Mouse (Mus musculus) hindbrain, embryonic 16.5 days (tissue): ENCODE data around the gene Mapk12. TPM values are rescaled to one million over a fixed set of nuclear protein-coding genes. Genes with fewer than 3 reads are reported as not detected.

Source experiments
- ATAC-seq: fragments of 200-750 bp; cut with Nextera tagmentation; 2 replicates; pipeline ENCODE4 v1.8.0; 2017; ENCODE audit warnings: moderate TSS enrichment, moderate library complexity
- H3K27ac ChIP-seq: fragments of 300-500 bp; sonication (generic); 2 replicates; pipeline ENCODE4 v1.5.1; 2014; ENCODE audit warnings: low read depth, mild to moderate bottlenecking, control low read depth, low read length, moderate library complexity
- H3K27me3 ChIP-seq: fragments of 300-500 bp; sonication (generic); replicated peaks from 2 replicates; pipeline ENCODE4 v1.6.1; 2014; ENCODE audit warnings: low read length; ENCODE audit not compliant: control insufficient read depth, insufficient read depth
- H3K36me3 ChIP-seq: fragments of 300-500 bp; sonication (generic); 2 replicates; pipeline ENCODE4 v1.6.1; 2014; ENCODE audit warnings: mild to moderate bottlenecking, low read length, moderate library complexity, mixed read lengths; ENCODE audit not compliant: control insufficient read depth, insufficient read depth
- H3K4me1 ChIP-seq: fragments of 300-500 bp; sonication (generic); 2 replicates; pipeline ENCODE4 v1.6.1; 2014; ENCODE audit warnings: low read depth, low read length; ENCODE audit not compliant: control insufficient read depth, insufficient read depth
- H3K4me2 ChIP-seq: fragments of 300-500 bp; sonication (generic); 2 replicates; pipeline ENCODE4 v1.6.1; 2014; ENCODE audit warnings: mild to moderate bottlenecking, low read length, control low read depth, moderate library complexity
- H3K4me3 ChIP-seq: fragments of 300-500 bp; sonication (generic); 2 replicates; pipeline ENCODE4 v1.5.1; 2014; ENCODE audit warnings: mild to moderate bottlenecking, low read length, control low read depth, moderate library complexity
- H3K9ac ChIP-seq: fragments of 300-500 bp; sonication (generic); 2 replicates; pipeline ENCODE4 v1.6.1; 2014; ENCODE audit warnings: low read depth, mild to moderate bottlenecking, control low read depth, low read length, moderate library complexity
- H3K9me3 ChIP-seq: fragments of 300-500 bp; sonication (generic); 2 replicates; pipeline ENCODE4 v1.6.1; 2014; ENCODE audit warnings: mild to moderate bottlenecking, low read length, moderate library complexity; ENCODE audit not compliant: control insufficient read depth
- WGBS: fragments of 180-500 bp; shearing (Covaris S2); extraction: QIAGEN DNeasy Blood & Tissue Kit; methylation state at CpG from one replicate; pipeline ENCODE4 v1.1.7; 2014; 5-methylcytosine and 5-hydroxymethylcytosine counted together
- polyA plus RNA-seq: library from polyadenylated mRNA; unstranded; fragments of >200 nt; fragmentation: Nextera tagmentation; extraction: Ambion mirVana; gene quantifications from 2 replicates; pipeline ENCODE4 v1.2.1, GENCODE M21; 2015

Mapk12 gene
- 4.1 and 4.4 TPM in 2 replicates for polyA plus RNA-seq

- peak; percentile 52 for ATAC-seq
- peaks cover 5% of the 10 kb centered on the region; the same call in 1 of the 2 replicates for H3K27me3 ChIP-seq
- peak within 1 kb of the TSS; percentile 48 for H3K4me3 ChIP-seq
- peaks cover 13% of the 10 kb centered on the region for H3K4me1 ChIP-seq
- H3K36me3 ChIP-seq, result peaks cover 3% of the 10 kb centered on the region
- no peak within 1 kb of the TSS for H3K27ac ChIP-seq
- peak within 1 kb of the TSS; percentile 85 for H3K4me2 ChIP-seq
- H3K9ac ChIP-seq, result peak within 1 kb of the TSS; percentile 61
- under 1% methylated on average over 21 of the region's 21 CpGs for WGBS
- no peaks in the 10 kb centered on the region for H3K9me3 ChIP-seq
Measured at GRCm38 (mm10) chr15:89140659-89141252, at the start of gene Mapk12. Gene Mapk12, minus strand, starts transcription at chr15:89140703.

GRCm38 (mm10) chr15:89184937-89185227 is 44.4 kb upstream of the Mapk12 start:
- no peak for ATAC-seq
- Histone ChIP-seq H3K36me3 (peaks cover 14% of the 10 kb centered on the region; the same call in 1 of the 2 replicates), H3K27me3 (no peaks in the 10 kb centered on the region), H3K4me1 (peaks cover 11% of the 10 kb centered on the region), H3K27ac (peak overlapping the region; percentile 3; the same call in 1 of the 2 replicates), H3K9me3 (no peaks in the 10 kb centered on the region), H3K4me2 (no peak overlapping the region), H3K4me3 (no peak overlapping the region), H3K9ac (no peak overlapping the region)
- 70% methylated on average over 5 of the region's 5 CpGs for WGBS

- no peaks in the 10 kb centered on the region for H3K9me3 ChIP-seq
- H3K27me3 ChIP-seq, result no peaks in the 10 kb centered on the region
- no peak overlapping the region for H3K4me2 ChIP-seq
- H3K27ac ChIP-seq, result peak overlapping the region; percentile 25
- no peak overlapping the region for H3K4me3 ChIP-seq
- ATAC-seq, result no peak
- 32% methylated on average over 5 of the region's 5 CpGs for WGBS
- peaks cover 13% of the 10 kb centered on the region for H3K4me1 ChIP-seq
- H3K36me3 ChIP-seq, result peaks cover 12% of the 10 kb centered on the region; the same call in 1 of the 2 replicates
- no peak overlapping the region for H3K9ac ChIP-seq
Measured at GRCm38 (mm10) chr15:89184141-89184936, 43.8 kb upstream of the Mapk12 start.

DNA sequence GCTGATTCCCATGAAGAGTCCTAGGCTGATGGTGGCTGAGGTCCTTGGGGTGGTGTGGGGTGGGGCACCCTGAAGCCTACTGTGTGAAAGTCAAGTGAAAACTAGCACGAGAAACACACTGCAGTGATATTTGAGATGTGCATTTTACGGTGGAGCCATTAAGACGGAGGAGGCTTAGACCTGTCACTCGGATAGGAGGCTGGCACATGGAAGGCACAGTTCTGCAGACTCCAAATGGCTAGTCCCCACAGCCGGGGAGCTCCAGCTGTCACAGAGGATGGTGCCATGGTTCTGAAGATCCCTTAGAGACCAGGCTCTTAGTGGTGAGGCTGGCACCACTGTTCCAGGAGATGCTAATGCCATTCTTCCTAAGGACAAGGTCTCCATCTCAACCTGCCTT is 42.3 kb upstream of the Mapk12 start:
- peak overlapping the region; percentile 13 for H3K27ac ChIP-seq

DNA sequence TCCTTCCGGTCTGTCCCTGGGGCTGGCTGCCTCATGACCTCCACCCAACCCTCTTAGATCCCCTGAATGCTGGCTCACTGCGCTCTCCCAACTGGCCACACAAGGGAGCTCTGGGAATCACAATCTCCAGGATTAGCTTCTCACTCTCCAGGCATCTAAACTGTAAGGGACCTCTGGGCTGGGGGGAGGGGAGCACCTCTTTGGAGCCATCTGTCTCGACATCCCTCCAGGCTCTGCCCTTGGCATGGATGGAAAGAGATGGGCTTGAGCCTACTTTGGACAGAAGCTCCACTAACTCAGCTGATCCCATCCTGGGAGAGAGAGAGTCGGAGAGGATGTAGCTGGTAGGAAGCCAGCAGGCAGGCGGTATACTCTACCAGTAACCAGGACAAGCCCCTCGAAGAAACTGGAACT is 41.8 kb upstream of the Mapk12 start:
- Histone ChIP-seq H3K4me2 (no peak overlapping the region), H3K27me3 (no peaks in the 10 kb centered on the region), H3K9me3 (no peaks in the 10 kb centered on the region), H3K4me3 (no peak overlapping the region), H3K27ac (peak overlapping the region; percentile 6), H3K9ac (no peak overlapping the region), H3K36me3 (peaks cover 5% of the 10 kb centered on the region; the same call in 1 of the 2 replicates), H3K4me1 (peaks cover 33% of the 10 kb centered on the region)
- WGBS, result 40% methylated on average over 6 of the region's 6 CpGs
- ATAC-seq, result no peak

More for the DNA sequence above, 42.3 kb upstream of the Mapk12 start:
- Histone ChIP-seq H3K9ac (no peak overlapping the region), H3K4me3 (no peak overlapping the region), H3K4me1 (peaks cover 27% of the 10 kb centered on the region), H3K9me3 (no peaks in the 10 kb centered on the region), H3K27me3 (no peaks in the 10 kb centered on the region), H3K36me3 (peaks cover 6% of the 10 kb centered on the region; the same call in 1 of the 2 replicates), H3K4me2 (no peak overlapping the region)
- no peak for ATAC-seq
- 66% methylated on average over 5 of the region's 5 CpGs for WGBS

- Histone ChIP-seq H3K4me2 (peak overlapping the region; percentile 92), H3K4me3 (no peak overlapping the region), H3K27ac (peak overlapping the region; percentile 36; the same call in 1 of the 2 replicates), H3K4me1 (peaks cover 39% of the 10 kb centered on the region), H3K9me3 (no peaks in the 10 kb centered on the region), H3K36me3 (peaks cover 5% of the 10 kb centered on the region; the same call in 1 of the 2 replicates), H3K9ac (no peak overlapping the region), H3K27me3 (no peaks in the 10 kb centered on the region)
- ATAC-seq, result no peak
- 79% methylated on average over 10 of the region's 10 CpGs for WGBS
Measured at GRCm38 (mm10) chr15:89181561-89182270, 41.2 kb upstream of the Mapk12 start.

DNA sequence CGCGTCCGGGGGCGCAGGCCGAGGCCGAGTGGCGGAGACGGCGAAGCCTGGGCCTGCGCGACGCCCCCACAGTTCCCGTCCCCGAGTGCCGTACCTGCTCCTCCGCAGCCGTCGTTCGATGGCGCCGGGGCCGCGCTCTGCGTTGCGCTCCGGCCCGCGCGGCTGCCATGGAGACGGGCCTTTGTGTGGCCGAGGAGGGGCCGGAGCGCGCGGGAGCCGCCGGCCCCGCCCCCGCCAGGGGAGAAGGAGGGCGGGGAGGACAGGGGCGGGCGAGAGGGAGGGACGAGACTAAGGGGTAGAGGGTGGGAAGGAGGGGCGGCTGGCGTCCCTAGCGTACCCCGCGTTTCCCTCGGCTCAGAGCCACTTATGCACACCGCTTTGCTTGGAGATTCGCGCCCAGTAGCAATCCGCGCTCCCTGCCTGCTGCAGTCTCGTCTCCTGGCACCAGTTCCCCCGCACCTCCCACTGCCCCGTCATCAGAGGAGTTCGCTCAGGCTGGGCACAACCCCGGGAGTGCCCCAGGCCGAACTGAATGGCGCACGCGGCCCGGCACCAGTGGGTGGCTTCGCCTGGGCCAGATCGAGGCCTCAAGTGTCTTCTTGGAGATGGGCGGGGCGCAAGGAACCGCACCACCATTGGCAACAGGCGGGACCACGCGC is 40.2 kb upstream of the Mapk12 start, which contains the start of gene Plxnb2:
Gene Plxnb2, minus strand, starts transcription at position 218 of the 659 bp plus-strand sequence.
- Histone ChIP-seq H3K27me3 (no peaks in the 10 kb centered on the region), H3K9me3 (no peaks in the 10 kb centered on the region), H3K4me3 (peak within 1 kb of the TSS; percentile 85), H3K27ac (peak within 1 kb of the TSS; percentile 95), H3K9ac (peak within 1 kb of the TSS; percentile 94), H3K4me2 (peak within 1 kb of the TSS; percentile 92), H3K4me1 (peaks cover 46% of the 10 kb centered on the region), H3K36me3 (no peaks in the 10 kb centered on the region)
- under 1% methylated on average over 57 of the region's 72 CpGs for WGBS
- peak; percentile 85 for ATAC-seq

- Histone ChIP-seq H3K36me3 (no peaks in the 10 kb centered on the region), H3K4me1 (peaks cover 50% of the 10 kb centered on the region), H3K27ac (peak overlapping the region; percentile 95), H3K4me3 (peak overlapping the region; percentile 85), H3K27me3 (no peaks in the 10 kb centered on the region), H3K4me2 (peak overlapping the region; percentile 92), H3K9me3 (no peaks in the 10 kb centered on the region), H3K9ac (peak overlapping the region; percentile 94)
- WGBS, result under 1% methylated on average over 26 of the region's 26 CpGs
- no peak for ATAC-seq
Measured at GRCm38 (mm10) chr15:89180081-89180541, 39.6 kb upstream of the Mapk12 start.
